ENCODE assay signal across 8 mouse cellular contexts in genomic region chr2:166945456-166945855, GRCm38 (mm10). TPM values are rescaled to one million over a fixed set of nuclear protein-coding genes. Genes with fewer than 3 reads are reported as not detected.
A peak's percentile ranks its signal among the peaks of the same experiment; 100 is the strongest.
DNase-seq lines count a peak whose midpoint lies in the region; ATAC-seq and TF ChIP-seq lines count a peak whose summit lies in the region.

No protein-coding gene starts in this region.

- TF ChIP-seq CTCF in lung, postnatal 0 days (IDR thresholded peaks at IDR 0.05) = peak; percentile 62

- no peak overlapping the region for H3K4me2 ChIP-seq in lung, postnatal 0 days (replicated peaks; ENCODE audit: low read depth, low read length)
- H3K4me2 ChIP-seq in intestine, embryonic 14.5 days (ENCODE audit: low read length) = no peak overlapping the region

- ATAC-seq in lung, postnatal 0 days = peak; percentile 23; the same call in 1 of the 2 replicates
- ATAC-seq in intestine, embryonic 14.5 days (replicated peaks; ENCODE audit: low FRiP score, low TSS enrichment, low read depth) = 0 out of 2 replicates have a peak, but pooled peaks have one; percentile 26
- ATAC-seq in erythroblast, adult 5-6 weeks (replicated peaks; ENCODE audit: low FRiP score, poor library complexity, severe bottlenecking) = no peak

- H3K27me3 ChIP-seq in lung, postnatal 0 days (replicated peaks; ENCODE audit: insufficient read depth, low read length) = no peaks in the 10 kb centered on the region
- no peaks in the 10 kb centered on the region for H3K27me3 ChIP-seq in intestine, embryonic 14.5 days (replicated peaks; ENCODE audit: control insufficient read depth, insufficient read depth, low read length)

- no peak overlapping the region for H3K4me3 ChIP-seq in lung, postnatal 0 days (ENCODE audit: low read depth, low read length)
- no peak overlapping the region for H3K4me3 ChIP-seq in intestine, embryonic 14.5 days (ENCODE audit: low read depth, low read length)

- H3K9me3 ChIP-seq in lung, postnatal 0 days (ENCODE audit: low read length) = no peaks in the 10 kb centered on the region
- no peaks in the 10 kb centered on the region for H3K9me3 ChIP-seq in intestine, embryonic 14.5 days (ENCODE audit: control insufficient read depth, low read length)

- H3K36me3 ChIP-seq in lung, postnatal 0 days (ENCODE audit: insufficient read depth, low read length) = peaks cover 46% of the 10 kb centered on the region
- H3K36me3 ChIP-seq in intestine, embryonic 14.5 days (ENCODE audit: control insufficient read depth, insufficient read depth, low read length) = peaks cover 95% of the 10 kb centered on the region

- no peaks in the 10 kb centered on the region for H3K4me1 ChIP-seq in lung, postnatal 0 days (ENCODE audit: insufficient read depth, low read depth, low read length)
- H3K4me1 ChIP-seq in intestine, embryonic 14.5 days (replicated peaks; ENCODE audit: control insufficient read depth, insufficient read depth, low read length) = no peaks in the 10 kb centered on the region

- 44% methylated on average over 4 of the region's 4 CpGs for WGBS in lung, postnatal 0 days
- 49% methylated on average over 4 of the region's 4 CpGs for WGBS in intestine, embryonic 14.5 days

- no peak overlapping the region for H3K9ac ChIP-seq in lung, postnatal 0 days (replicated peaks; ENCODE audit: low read depth)
- no peak overlapping the region for H3K9ac ChIP-seq in intestine, embryonic 14.5 days (ENCODE audit: low read length)

- H3K27ac ChIP-seq in lung, postnatal 0 days (ENCODE audit: low read length) = no peak overlapping the region
- H3K27ac ChIP-seq in intestine, embryonic 14.5 days (ENCODE audit: low read depth) = no peak overlapping the region

- TF ChIP-seq EP300 in lung, postnatal 0 days (IDR thresholded peaks at IDR 0.05) = no peak

- peak; percentile 27 to 30 for DNase-seq in cerebellum, postnatal 10 days
- no peak for DNase-seq in cerebellum, adult 11 months
- peak; percentile 30 for DNase-seq in lung, postnatal 0 days (ENCODE audit: low spot score)
- no peak for DNase-seq in lung, postnatal 4 days
- no peak for DNase-seq in intestine, embryonic 14.5 days (ENCODE audit: low spot score)
- peak; percentile 40 for DNase-seq in retina, postnatal 1 day
- no peak for DNase-seq in layer of hippocampus, adult 9-11 months

RNA-seq across cellular contexts. Expression of gene Cse1l, which starts 39.6 kb away (rescaled TPM):
- polyA plus RNA-seq in lung, postnatal 0 days (2015; fragmentation: Nextera tagmentation; extraction: Ambion mirVana) = 24.1 and 28.5 TPM in 2 replicates
- polyA plus RNA-seq in intestine, embryonic 14.5 days (2014; fragmentation: Nextera tagmentation; extraction: Ambion mirVana) = 131 and 145 TPM in 2 replicates
- 45.6 and 53.0 TPM in 2 replicates for total RNA-seq in erythroblast, adult 5-6 weeks (2015; ENCODE audit: low replicate concordance)
- total RNA-seq in erythroblast, adult 5-6 weeks (2017; ENCODE audit: low replicate concordance) = 34.1 and 51.6 TPM in 2 replicates

RNA-seq across cellular contexts. Expression of gene Stau1, which starts 50.6 kb away (rescaled TPM):
- polyA plus RNA-seq in lung, postnatal 0 days (2015; fragmentation: Nextera tagmentation; extraction: Ambion mirVana) = 48.3 and 55.0 TPM in 2 replicates
- polyA plus RNA-seq in intestine, embryonic 14.5 days (2014; fragmentation: Nextera tagmentation; extraction: Ambion mirVana) = 68.8 and 77.3 TPM in 2 replicates
- total RNA-seq in erythroblast, adult 5-6 weeks (2015; ENCODE audit: low replicate concordance) = 13.6 and 24.0 TPM in 2 replicates
- 29.5 and 46.3 TPM in 2 replicates for total RNA-seq in erythroblast, adult 5-6 weeks (2017; ENCODE audit: low replicate concordance)

Comparison
In these comparisons a context has a peak if more than half of its experiments do, and no peak if none do; other contexts are left out.
1. DNase-seq: peak in cerebellum, postnatal 10 days (2 of 2), lung, postnatal 0 days (single experiment) and retina, postnatal 1 day (single experiment); none in cerebellum, adult 11 months (single experiment), lung, postnatal 4 days (0 of 2), intestine, embryonic 14.5 days (single experiment) and layer of hippocampus, adult 9-11 months (single experiment).